Mouse (Mus musculus) spleen, postnatal 36 days (tissue): ENCODE data around the gene 4632433K11Rik.
"Not testable (repeated sequence)": the region's sequence is repeated elsewhere in the genome, so short reads cannot be mapped to it uniquely, and the experiment has no call there.

Experiments
- DNase-seq, 2 experiments: peaks; one replicate each; pipeline ENCODE4 v3.0.0; 2022; ENCODE audit warnings: low spot score in 2 of 2, mixed read lengths in 1 of 2

4632433K11Rik gene

GRCm38 (mm10) chr7:5056651-5057263 lies 22.8 kb downstream of the 4632433K11Rik start:
- no peak for DNase-seq

GRCm38 (mm10) chr7:5057381-5057780 lies 23.5 kb downstream of the 4632433K11Rik start:
- no peak for DNase-seq

- DNase-seq: peak in 1 of 2 experiments; percentile 36
These were observed 23.9 kb downstream of the 4632433K11Rik start for GRCm38 (mm10) chr7:5057804-5058203.

- DNase-seq: no peak
These were observed 24.7 kb downstream of the 4632433K11Rik start for GRCm38 (mm10) chr7:5058631-5059030.

GRCm38 (mm10) chr7:5059421-5059820 lies 25.5 kb downstream of the 4632433K11Rik start:
- DNase-seq: no peak

GRCm38 (mm10) chr7:5060239-5060731 lies 26.4 kb downstream of the 4632433K11Rik start:
- peak; percentile 66 to 81 for DNase-seq

- DNase-seq: peak; percentile 96 to 98
These were observed 27.2 kb downstream of the 4632433K11Rik start for GRCm38 (mm10) chr7:5060944-5061773.

- DNase-seq: peak; percentile 93 to 94
These were observed 27.9 kb downstream of the 4632433K11Rik start, which contains the start of gene U2af2 for GRCm38 (mm10) chr7:5061774-5062359. TSS of gene U2af2 (plus strand) at chr7:5062143.

- peak in 1 of 2 experiments; percentile 72 for DNase-seq
These were observed 28.6 kb downstream of the 4632433K11Rik start for GRCm38 (mm10) chr7:5062360-5063001.

- DNase-seq: no peak
These were observed 31.0 kb downstream of the 4632433K11Rik start for GRCm38 (mm10) chr7:5064886-5065285.

- no peak for DNase-seq
These were observed 39.7 kb downstream of the 4632433K11Rik start for GRCm38 (mm10) chr7:5073586-5073985.

- no peak for DNase-seq
These were observed 41.1 kb downstream of the 4632433K11Rik start for GRCm38 (mm10) chr7:5074984-5075383.

- DNase-seq: no peak
These were observed 43.0 kb downstream of the 4632433K11Rik start for GRCm38 (mm10) chr7:5076931-5077330.

- DNase-seq: not testable (repeated sequence)
These were observed 45.6 kb downstream of the 4632433K11Rik start for GRCm38 (mm10) chr7:5079365-5080009.

- DNase-seq: peak; percentile 96
These were observed 46.3 kb downstream of the 4632433K11Rik start, which contains the start of gene Epn1 for GRCm38 (mm10) chr7:5080010-5080751. TSS of gene Epn1 (plus strand) at chr7:5080235.

GRCm38 (mm10) chr7:5080815-5081214 lies 46.9 kb downstream of the 4632433K11Rik start:
- DNase-seq: no peak

- peak in 1 of 2 experiments; percentile 46 for DNase-seq
These were observed 47.3 kb downstream of the 4632433K11Rik start for GRCm38 (mm10) chr7:5081241-5081640.

GRCm38 (mm10) chr7:5081939-5082338 lies 48.0 kb downstream of the 4632433K11Rik start:
- no peak for DNase-seq

GRCm38 (mm10) chr7:5083325-5084105 lies 49.6 kb downstream of the 4632433K11Rik start:
- peak; percentile 81 to 82 for DNase-seq
